Mouse (Mus musculus) thymus, adult 2 months (tissue): ENCODE results near the gene Pla1a. TPM values are rescaled to one million over a fixed set of nuclear protein-coding genes. Genes with fewer than 3 reads are reported as not detected.

Experiments used
- DNase-seq: peaks from one replicate; pipeline ENCODE4 v3.0.0; 2021
- H3K27ac ChIP-seq: fragments of 200-500 bp; 2 replicates; pipeline ENCODE4 v1.5.1; 2012; ENCODE audit warnings: low read length, control low read depth; ENCODE audit not compliant: control insufficient read depth, insufficient read depth
- H3K27me3 ChIP-seq: fragments of 200-500 bp; 2 replicates; pipeline ENCODE4 v1.6.1; 2012; ENCODE audit warnings: mild to moderate bottlenecking, low read length, moderate library complexity, mixed read lengths; ENCODE audit not compliant: control insufficient read depth, insufficient read depth
- H3K36me3 ChIP-seq: fragments of 200-500 bp; 2 replicates; pipeline ENCODE4 v1.6.1; 2012; ENCODE audit warnings: mild to moderate bottlenecking, low read length, moderate library complexity; ENCODE audit not compliant: control insufficient read depth, insufficient read depth
- H3K4me1 ChIP-seq: fragments of 200-500 bp; replicated peaks from 2 replicates; pipeline ENCODE4 v1.6.1; 2012; ENCODE audit warnings: low read length; ENCODE audit not compliant: control insufficient read depth, insufficient read depth
- H3K4me3 ChIP-seq: fragments of 200-500 bp; 2 replicates; pipeline ENCODE4 v1.5.1; 2012; ENCODE audit warnings: mild to moderate bottlenecking, low read length, control low read depth, moderate library complexity; ENCODE audit not compliant: control insufficient read depth, insufficient read depth
- CTCF ChIP-seq: fragments of 200-500 bp; IDR thresholded peaks from 2 replicates; pipeline ENCODE4 v1.5.1; 2012; ENCODE audit warnings: mild to moderate bottlenecking, control low read depth, low read length, moderate library complexity, borderline replicate concordance; ENCODE audit not compliant: control insufficient read depth, poor library complexity, insufficient read depth; ENCODE audit errors: extremely low read depth
- POLR2A ChIP-seq: fragments of 200-500 bp; IDR thresholded peaks from 2 replicates; pipeline ENCODE4 v1.6.1; 2012; ENCODE audit warnings: mild to moderate bottlenecking, low read length, control low read depth, moderate library complexity; ENCODE audit not compliant: control insufficient read depth, poor library complexity, insufficient read depth; ENCODE audit errors: extremely low read depth
- WGBS: fragments of 180-500 bp; shearing (Covaris S2); methylation state at CpG from one replicate; pipeline ENCODE4 v1.1.7; 2018; 5-methylcytosine and 5-hydroxymethylcytosine counted together
- polyA plus RNA-seq: library from polyadenylated mRNA; depleted of rRNA; stranded (reverse); fragments of >200 nt; gene quantifications from 2 replicates; pipeline ENCODE4 v1.2.3, GENCODE M21; 2012

The Pla1a gene
- polyA plus RNA-seq, 1 experiment: 5.5 TPM

DNA sequence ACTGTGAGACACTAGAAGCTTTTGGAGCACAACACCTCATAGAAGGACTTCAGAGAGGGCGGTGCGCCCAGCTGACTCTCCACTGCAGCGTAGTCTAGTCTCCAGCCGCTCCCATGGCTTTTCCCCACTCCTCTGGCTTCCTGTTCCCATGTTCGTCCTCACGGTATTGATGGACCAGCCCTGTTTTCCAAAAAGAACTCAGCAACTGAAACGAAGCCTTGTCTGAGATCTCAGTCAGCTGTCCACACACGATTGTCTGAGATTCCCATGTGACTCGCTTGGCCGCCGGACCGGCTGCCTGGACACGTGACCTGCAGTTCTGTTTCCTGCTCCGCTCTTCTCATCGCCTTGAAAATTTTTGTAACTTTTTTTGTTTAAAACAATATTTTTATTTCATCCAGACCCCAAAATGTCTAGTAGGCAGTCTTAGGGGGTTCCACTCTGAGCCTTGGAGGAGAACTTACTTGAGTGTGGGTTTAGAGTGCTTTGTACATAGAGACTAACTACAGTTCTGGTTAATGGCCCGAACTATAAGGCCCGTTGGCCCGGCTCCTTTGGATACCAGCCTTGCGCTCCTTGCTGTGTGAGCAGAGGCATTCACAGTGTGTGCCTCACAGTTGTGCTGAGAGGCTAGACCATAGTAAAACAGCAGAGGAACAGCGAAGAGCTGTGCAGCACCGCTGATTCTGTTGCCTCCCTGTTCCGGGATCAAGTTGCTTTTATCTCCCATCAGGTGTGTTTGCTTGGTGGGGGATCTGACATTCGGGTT, 40.6 kb downstream of the Pla1a start:
- WGBS: 93% methylated on average over 23 of the region's 23 CpGs
- TF ChIP-seq CTCF (no peak), POLR2A (no peak)
- H3K27ac ChIP-seq: no peak overlapping the region
- no peaks in the 10 kb centered on the region for H3K36me3 ChIP-seq
- H3K4me3 ChIP-seq: no peak overlapping the region
- no peaks in the 10 kb centered on the region for H3K27me3 ChIP-seq
- no peak for DNase-seq
- no peaks in the 10 kb centered on the region for H3K4me1 ChIP-seq

- no peak for DNase-seq
- Histone ChIP-seq H3K27ac (no peak overlapping the region), H3K4me1 (no peaks in the 10 kb centered on the region), H3K27me3 (no peaks in the 10 kb centered on the region), H3K36me3 (no peaks in the 10 kb centered on the region), H3K4me3 (no peak overlapping the region)
- WGBS: 94% methylated on average over 7 of the region's 7 CpGs
- TF ChIP-seq CTCF: no peak
- no peak for TF ChIP-seq POLR2A
These were observed 42.6 kb downstream of the Pla1a start for GRCm38 (mm10) chr16:38390322-38390721.

DNA sequence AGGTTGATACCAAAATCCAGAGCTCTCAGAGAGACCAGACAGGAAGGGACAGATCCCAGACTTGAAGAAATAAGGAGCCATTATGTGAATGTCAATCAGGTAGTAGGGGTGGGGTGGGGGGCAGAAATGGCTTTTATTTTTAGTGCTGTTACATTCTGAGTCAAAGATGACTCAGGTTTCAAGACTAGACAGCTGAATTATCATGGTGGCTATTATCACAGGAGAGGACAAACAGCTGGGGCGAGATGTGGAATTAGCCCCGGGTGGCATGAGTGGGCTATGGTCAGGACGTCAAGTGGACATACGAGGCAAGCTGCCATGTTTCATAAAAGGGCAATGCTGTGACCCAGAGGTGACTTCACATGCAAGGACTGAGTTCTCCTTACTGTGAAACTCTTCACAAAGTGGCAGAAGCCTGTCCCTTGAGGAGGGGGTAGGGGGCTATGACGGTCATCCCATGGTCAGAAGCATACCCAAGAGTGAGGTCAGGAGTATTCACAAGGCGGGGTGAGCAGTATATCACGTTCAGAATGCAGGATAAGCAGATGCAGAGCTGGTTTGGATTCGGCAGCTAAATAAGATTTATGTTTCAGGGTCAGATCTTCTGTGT, 43.6 kb downstream of the Pla1a start:
- H3K4me3 ChIP-seq: no peak overlapping the region

GRCm38 (mm10) chr16:38388757-38389156, 44.2 kb downstream of the Pla1a start:
- Histone ChIP-seq H3K36me3 (no peaks in the 10 kb centered on the region), H3K4me3 (no peak overlapping the region)
- WGBS: 90% methylated on average over 6 of the region's 6 CpGs

More for the DNA sequence above, 43.6 kb downstream of the Pla1a start:
- no peak for DNase-seq
- 94% methylated on average over 8 of the region's 8 CpGs for WGBS
- Histone ChIP-seq H3K4me1 (no peaks in the 10 kb centered on the region), H3K36me3 (no peaks in the 10 kb centered on the region), H3K27me3 (no peaks in the 10 kb centered on the region), H3K27ac (no peak overlapping the region)
- TF ChIP-seq POLR2A: no peak
- no peak for TF ChIP-seq CTCF

GRCm38 (mm10) chr16:38387389-38387788, 45.6 kb downstream of the Pla1a start:
- no peak for DNase-seq
- 94% methylated on average over 6 of the region's 6 CpGs for WGBS
- H3K27ac ChIP-seq: no peak overlapping the region
- no peaks in the 10 kb centered on the region for H3K36me3 ChIP-seq
- H3K4me3 ChIP-seq: no peak overlapping the region
- H3K27me3 ChIP-seq: no peaks in the 10 kb centered on the region
- H3K4me1 ChIP-seq: no peaks in the 10 kb centered on the region
- TF ChIP-seq CTCF (no peak), POLR2A (no peak)

More at GRCm38 (mm10) chr16:38388757-38389156, 44.2 kb downstream of the Pla1a start:
- TF ChIP-seq POLR2A (no peak), CTCF (no peak)
- Histone ChIP-seq H3K27ac (no peak overlapping the region), H3K27me3 (no peaks in the 10 kb centered on the region), H3K4me1 (no peaks in the 10 kb centered on the region)
- DNase-seq: no peak

GRCm38 (mm10) chr16:38385700-38386099, 47.2 kb downstream of the Pla1a start:
- DNase-seq: no peak
- no peak overlapping the region for H3K27ac ChIP-seq
- 88% methylated on average over 4 of the region's 4 CpGs for WGBS
- H3K36me3 ChIP-seq: no peaks in the 10 kb centered on the region
- no peak for TF ChIP-seq CTCF
- no peak for TF ChIP-seq POLR2A
- H3K4me1 ChIP-seq: no peaks in the 10 kb centered on the region
- H3K27me3 ChIP-seq: no peaks in the 10 kb centered on the region
- no peak overlapping the region for H3K4me3 ChIP-seq

GRCm38 (mm10) chr16:38385184-38385634, 47.7 kb downstream of the Pla1a start:
- TF ChIP-seq POLR2A (no peak), CTCF (no peak)
- no peaks in the 10 kb centered on the region for H3K4me1 ChIP-seq
- WGBS: 91% methylated on average over 6 of the region's 6 CpGs
- no peak for DNase-seq
- H3K27me3 ChIP-seq: no peaks in the 10 kb centered on the region
- no peak overlapping the region for H3K27ac ChIP-seq
- no peaks in the 10 kb centered on the region for H3K36me3 ChIP-seq
- no peak overlapping the region for H3K4me3 ChIP-seq
